Mouse (Mus musculus) lung, adult 2 months (tissue): Measurements from ENCODE around the gene Mynn.

ENCODE experiments used
- CTCF ChIP-seq: fragments of 200-500 bp; IDR thresholded peaks from 2 replicates; pipeline ENCODE4 v1.5.1; 2011; ENCODE audit warnings: mild to moderate bottlenecking, low read length, control low read depth; ENCODE audit not compliant: insufficient read depth
- POLR2A ChIP-seq: fragments of 200-500 bp; IDR thresholded peaks from 2 replicates; pipeline ENCODE4 v1.6.1; 2011; ENCODE audit warnings: low read depth, mild to moderate bottlenecking, control low read depth, low read length, borderline replicate concordance; ENCODE audit errors: extremely low read depth

- no peak for TF ChIP-seq CTCF
- no peak for TF ChIP-seq POLR2A
Measured at GRCm38 (mm10) chr3:30573549-30573948, 28.3 kb upstream of the Mynn start.
